Mouse (Mus musculus): ENCODE measurements around the gene Filip1l.

Gene Filip1l

GRCm38 (mm10) chr16:57437523-57438287, 84.8 kb downstream of the Filip1l start:
- DNase-seq (ENCODE audit: low spot score): no peak

GRCm38 (mm10) chr16:57438288-57438685, 85.4 kb downstream of the Filip1l start:
- DNase-seq (ENCODE audit: low spot score): no peak

- no peak for DNase-seq (ENCODE audit: low spot score)
These were observed 86.3 kb downstream of the Filip1l start for GRCm38 (mm10) chr16:57439206-57439605.

GRCm38 (mm10) chr16:57440706-57441437, 88.0 kb downstream of the Filip1l start:
- DNase-seq (ENCODE audit: low spot score): no peak

GRCm38 (mm10) chr16:57445096-57446094, 92.5 kb downstream of the Filip1l start:
- no peak for DNase-seq (ENCODE audit: low spot score)

- no peak for DNase-seq (ENCODE audit: low spot score)
These were observed 100.1 kb downstream of the Filip1l start for GRCm38 (mm10) chr16:57453009-57453408.

- DNase-seq (ENCODE audit: low spot score): no peak
These were observed 101.3 kb downstream of the Filip1l start for GRCm38 (mm10) chr16:57454106-57454763.

- DNase-seq (ENCODE audit: low spot score): no peak
These were observed 102.7 kb downstream of the Filip1l start for GRCm38 (mm10) chr16:57455573-57455972.

GRCm38 (mm10) chr16:57456003-57456402, 103.1 kb downstream of the Filip1l start:
- DNase-seq (ENCODE audit: low spot score): no peak

GRCm38 (mm10) chr16:57465386-57465913, 112.6 kb downstream of the Filip1l start:
- DNase-seq (ENCODE audit: low spot score): no peak

GRCm38 (mm10) chr16:57469301-57469700, 116.4 kb downstream of the Filip1l start:
- no peak for DNase-seq (ENCODE audit: low spot score)

GRCm38 (mm10) chr16:57469869-57470268, 117.0 kb downstream of the Filip1l start:
- no peak for DNase-seq (ENCODE audit: low spot score)

- no peak for DNase-seq (ENCODE audit: low spot score)
These were observed 117.5 kb downstream of the Filip1l start for GRCm38 (mm10) chr16:57470286-57470830.

- DNase-seq (ENCODE audit: low spot score): peak; percentile 25
These were observed 118.2 kb downstream of the Filip1l start for GRCm38 (mm10) chr16:57471071-57471470.

- no peak for DNase-seq (ENCODE audit: low spot score)
These were observed 120.7 kb downstream of the Filip1l start for GRCm38 (mm10) chr16:57473415-57474085.

GRCm38 (mm10) chr16:57478451-57478850, 125.6 kb downstream of the Filip1l start:
- no peak for DNase-seq (ENCODE audit: low spot score)

GRCm38 (mm10) chr16:57479776-57480175, 126.9 kb downstream of the Filip1l start:
- no peak for DNase-seq (ENCODE audit: low spot score)

GRCm38 (mm10) chr16:57482264-57482663, 129.4 kb downstream of the Filip1l start:
- no peak for DNase-seq (ENCODE audit: low spot score)

- no peak for DNase-seq (ENCODE audit: low spot score)
These were observed 130.0 kb downstream of the Filip1l start for GRCm38 (mm10) chr16:57482911-57483310.

- DNase-seq (ENCODE audit: low spot score): no peak
These were observed 130.6 kb downstream of the Filip1l start for GRCm38 (mm10) chr16:57483503-57483902.

Measured in lung, postnatal 25 days (tissue).